Mouse (Mus musculus) intestine, embryonic 16.5 days (tissue): ENCODE data around the gene Hspa1a. TPM values are rescaled to one million over a fixed set of nuclear protein-coding genes. Genes with fewer than 3 reads are reported as not detected.
"Not testable (repeated sequence)": the region's sequence is repeated elsewhere in the genome, so short reads cannot be mapped to it uniquely, and the experiment has no call there.

Source experiments
- ATAC-seq: fragments of 200-750 bp; cut with Nextera tagmentation; 2 replicates; pipeline ENCODE4 v1.8.0; 2017; ENCODE audit warnings: moderate TSS enrichment, moderate library complexity
- H3K27ac ChIP-seq: fragments of 300-500 bp; sonication (generic); 2 replicates; pipeline ENCODE4 v1.5.1; 2014; ENCODE audit warnings: mild to moderate bottlenecking, low read length
- H3K27me3 ChIP-seq: fragments of 300-500 bp; sonication (generic); replicated peaks from 2 replicates; pipeline ENCODE4 v1.6.1; 2014; ENCODE audit warnings: low read length, control low read depth, mixed read lengths; ENCODE audit not compliant: control insufficient read depth, insufficient read depth
- H3K36me3 ChIP-seq: fragments of 300-500 bp; sonication (generic); 2 replicates; pipeline ENCODE4 v1.6.1; 2014; ENCODE audit warnings: low read length, control low read depth; ENCODE audit not compliant: control insufficient read depth, insufficient read depth
- H3K4me1 ChIP-seq: fragments of 300-500 bp; sonication (generic); 2 replicates; pipeline ENCODE4 v1.6.1; 2014; ENCODE audit warnings: low read length, control low read depth, mixed read lengths; ENCODE audit not compliant: control insufficient read depth, insufficient read depth
- H3K4me2 ChIP-seq: fragments of 300-500 bp; sonication (generic); 2 replicates; pipeline ENCODE4 v1.6.1; 2014; ENCODE audit warnings: low read depth, low read length, control low read depth
- H3K4me3 ChIP-seq: fragments of 300-500 bp; sonication (generic); 2 replicates; pipeline ENCODE4 v1.5.1; 2014; ENCODE audit warnings: mild to moderate bottlenecking, low read length
- H3K9ac ChIP-seq: fragments of 300-500 bp; sonication (generic); 2 replicates; pipeline ENCODE4 v1.6.1; 2014; ENCODE audit warnings: low read depth, low read length
- H3K9me3 ChIP-seq: fragments of 300-500 bp; sonication (generic); 2 replicates; pipeline ENCODE4 v1.6.1; 2016; ENCODE audit warnings: low read length, control low read depth; ENCODE audit not compliant: control insufficient read depth
- WGBS: fragments of 180-500 bp; shearing (Covaris S2); extraction: QIAGEN DNeasy Blood & Tissue Kit; methylation state at CpG from one replicate; pipeline ENCODE4 v1.1.7; 2014; 5-methylcytosine and 5-hydroxymethylcytosine counted together
- polyA plus RNA-seq: library from polyadenylated mRNA; unstranded; fragments of >200 nt; fragmentation: Nextera tagmentation; extraction: Ambion mirVana; gene quantifications from 2 replicates; pipeline ENCODE4 v1.2.1, GENCODE M21; 2015

Gene Hspa1a
- polyA plus RNA-seq, 1 experiment from 2014 or later = 6.3 TPM

GRCm38 (mm10) chr17:35002153-35002865, 30.4 kb upstream of the Hspa1a start:
- Histone ChIP-seq H3K9ac (peak overlapping the region; percentile 98), H3K27ac (peak overlapping the region; percentile 98), H3K4me1 (peaks cover 20% of the 10 kb centered on the region), H3K4me3 (peak overlapping the region; percentile 98), H3K36me3 (peaks cover 20% of the 10 kb centered on the region; the same call in 1 of the 2 replicates), H3K27me3 (no peaks in the 10 kb centered on the region), H3K4me2 (peak overlapping the region; percentile 97), H3K9me3 (no peaks in the 10 kb centered on the region)
- no peak for ATAC-seq
- WGBS = 7% methylated on average over 12 of the region's 12 CpGs

DNA sequence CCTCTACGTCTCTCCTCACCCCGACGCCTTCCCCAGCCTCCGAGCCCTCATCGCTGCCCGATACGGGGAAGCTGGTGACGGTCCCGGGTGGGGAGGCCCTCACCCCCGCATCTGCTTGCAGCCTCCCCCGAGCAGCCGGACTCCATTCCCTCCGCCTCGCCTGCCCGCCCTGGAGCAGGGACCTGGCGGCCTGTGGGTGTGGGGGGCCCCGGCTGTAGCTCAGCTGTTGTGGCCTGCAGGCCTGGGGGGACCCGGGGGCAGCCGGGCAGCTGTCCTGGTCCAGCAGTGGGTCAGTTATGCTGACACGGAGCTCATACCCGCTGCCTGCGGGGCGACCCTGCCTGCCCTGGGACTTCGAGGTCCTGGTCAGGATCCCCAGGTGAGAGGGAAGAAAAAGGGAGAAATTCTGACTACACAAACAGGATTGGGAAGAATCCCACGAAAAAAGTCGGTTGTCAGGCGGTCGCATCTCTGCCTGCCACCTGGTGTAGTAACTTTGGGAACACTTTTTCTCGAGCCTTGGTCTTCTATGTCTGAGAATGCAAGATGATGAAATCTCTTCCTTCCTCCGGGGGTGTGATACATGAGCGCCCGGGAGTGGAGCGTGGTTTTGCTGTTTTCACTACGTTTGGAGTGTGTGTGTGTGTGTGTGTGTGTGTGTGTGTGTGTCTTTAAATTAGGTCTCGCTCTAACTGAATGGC, 29.6 kb upstream of the Hspa1a start:
- H3K4me1 ChIP-seq = peaks cover 20% of the 10 kb centered on the region
- H3K36me3 ChIP-seq = peaks cover 18% of the 10 kb centered on the region; the same call in 1 of the 2 replicates
- H3K27me3 ChIP-seq = no peaks in the 10 kb centered on the region
- no peaks in the 10 kb centered on the region for H3K9me3 ChIP-seq
- peak overlapping the region; percentile 98 for H3K9ac ChIP-seq
- H3K4me3 ChIP-seq = peak overlapping the region; percentile 98
- ATAC-seq = no peak; the same call in 1 of the 2 replicates
- under 1% methylated on average over 35 of the region's 35 CpGs for WGBS
- H3K4me2 ChIP-seq = peak overlapping the region; percentile 97
- peak overlapping the region; percentile 98 for H3K27ac ChIP-seq

- WGBS = under 1% methylated on average over 74 of the region's 83 CpGs
- H3K4me1 ChIP-seq = peaks cover 20% of the 10 kb centered on the region
- ATAC-seq = peak; percentile 88
- H3K9ac ChIP-seq = peak within 1 kb of the TSS; percentile 98
- H3K27ac ChIP-seq = peak within 1 kb of the TSS; percentile 98
- peak within 1 kb of the TSS; percentile 98 for H3K4me3 ChIP-seq
- no peaks in the 10 kb centered on the region for H3K9me3 ChIP-seq
- peak within 1 kb of the TSS; percentile 97 for H3K4me2 ChIP-seq
- peaks cover 16% of the 10 kb centered on the region; the same call in 1 of the 2 replicates for H3K36me3 ChIP-seq
- no peaks in the 10 kb centered on the region for H3K27me3 ChIP-seq
Measured at GRCm38 (mm10) chr17:35000717-35001451, 28.9 kb upstream of the Hspa1a start, which contains the start of gene Vars. Gene Vars, plus strand, starts transcription at chr17:35000987.

DNA sequence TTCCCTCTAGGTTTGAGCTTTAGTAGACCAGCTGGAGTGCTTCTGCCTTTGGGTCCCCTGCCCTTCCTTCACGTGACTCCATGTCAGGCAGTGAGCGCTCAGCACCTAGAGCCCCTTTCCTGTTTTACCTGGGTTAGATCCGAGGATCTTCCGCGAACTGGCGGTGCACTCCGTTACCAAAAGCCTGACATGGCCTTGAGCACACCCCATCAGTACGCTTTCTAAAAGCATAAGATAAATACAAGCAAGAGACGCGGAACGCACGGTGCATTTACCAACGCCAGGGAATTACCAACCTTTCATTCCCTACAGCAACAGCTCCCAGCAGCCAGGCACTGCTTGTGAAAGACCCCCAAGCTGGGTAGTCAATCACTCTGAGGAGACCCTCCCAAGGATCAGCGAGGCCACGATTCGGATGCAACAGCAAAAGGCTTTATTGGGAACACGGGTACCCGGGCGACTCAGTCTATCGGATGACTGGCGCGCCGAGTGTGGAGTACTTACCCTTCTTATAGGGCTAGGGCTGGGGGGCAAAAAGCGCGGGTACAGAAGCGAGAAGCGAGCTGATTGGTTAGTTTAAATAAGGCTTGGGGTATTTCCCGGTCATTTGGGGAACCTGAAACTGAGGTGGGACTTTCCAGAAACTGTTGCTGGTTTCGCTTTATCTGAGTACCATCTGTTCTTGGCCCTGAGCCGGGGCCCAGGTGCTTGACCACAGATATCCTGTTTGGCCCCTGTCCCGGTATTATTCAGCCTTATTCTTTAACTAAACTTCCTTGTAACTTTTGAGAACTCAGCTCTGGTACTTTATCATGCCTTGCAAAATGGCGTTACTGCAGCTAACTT, 28.1 kb upstream of the Hspa1a start:
- Histone ChIP-seq H3K27ac (peak overlapping the region; percentile 98), H3K4me3 (peak overlapping the region; percentile 98), H3K9ac (peak overlapping the region; percentile 98), H3K36me3 (peaks cover 12% of the 10 kb centered on the region; the same call in 1 of the 2 replicates), H3K4me2 (peak overlapping the region; percentile 97), H3K4me1 (peaks cover 20% of the 10 kb centered on the region)
- peak; percentile 21; the same call in 1 of the 2 replicates for ATAC-seq
- whole genome bisulfite sequencing = 14% methylated on average over 29 of the region's 32 CpGs
- not testable (repeated sequence) for H3K27me3 ChIP-seq, H3K9me3 ChIP-seq

GRCm38 (mm10) chr17:34998526-34999430, 26.8 kb upstream of the Hspa1a start:
- ATAC-seq = no peak
- WGBS = 89% methylated on average over 15 of the region's 15 CpGs
- no peaks in the 10 kb centered on the region for H3K9me3 ChIP-seq
- 0 out of 2 replicates have a peak, but pooled peaks cover 4% of the 10 kb centered on the region for H3K36me3 ChIP-seq
- H3K27me3 ChIP-seq = no peaks in the 10 kb centered on the region
- peak overlapping the region; percentile 97 for H3K4me2 ChIP-seq
- peaks cover 20% of the 10 kb centered on the region for H3K4me1 ChIP-seq
- no peak overlapping the region for H3K27ac ChIP-seq
- H3K9ac ChIP-seq = peak overlapping the region; percentile 75; the same call in 1 of the 2 replicates
- H3K4me3 ChIP-seq = peak overlapping the region; percentile 53

- Histone ChIP-seq H3K27ac (no peak overlapping the region), H3K4me1 (peaks cover 4% of the 10 kb centered on the region; the same call in 1 of the 2 replicates), H3K9me3 (no peaks in the 10 kb centered on the region)
Measured at GRCm38 (mm10) chr17:34997142-34997483, 25.2 kb upstream of the Hspa1a start.

DNA sequence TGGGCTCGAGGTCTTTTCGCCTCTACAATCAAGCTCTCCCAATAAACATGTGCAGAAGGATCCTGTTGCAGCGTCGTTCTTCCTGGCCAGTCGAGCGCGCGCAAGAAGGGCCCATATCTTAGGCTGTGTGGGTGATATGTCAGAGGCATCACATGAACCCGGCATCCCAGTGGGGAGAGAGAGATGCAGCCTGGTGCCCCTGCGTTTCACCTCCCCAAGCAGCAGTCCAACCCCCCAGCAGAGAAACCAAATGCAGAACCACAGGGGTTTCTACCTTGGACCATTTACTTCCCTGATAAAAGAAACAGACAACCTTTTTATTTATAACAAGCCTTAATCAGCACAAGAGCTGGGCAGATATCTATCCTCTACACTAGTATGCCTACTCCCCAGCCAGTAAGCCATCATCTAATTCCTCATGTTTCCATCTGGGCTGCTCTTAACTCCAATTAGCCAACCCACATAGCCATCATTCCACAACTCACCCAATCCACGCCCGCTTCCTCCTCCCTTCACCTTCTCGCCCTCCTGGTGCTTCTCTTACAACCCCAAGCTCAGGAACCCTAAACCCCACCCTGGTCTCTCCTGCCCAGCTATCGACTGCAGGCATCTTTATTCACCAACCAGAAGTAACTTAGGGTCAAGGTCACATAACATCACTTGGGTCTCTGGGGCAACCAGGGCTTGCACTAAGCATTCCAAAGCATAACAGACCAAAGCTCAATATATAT, 24.6 kb upstream of the Hspa1a start:
- 0 out of 2 replicates have a peak overlapping the region, but pooled peaks have one; percentile 9 for H3K4me2 ChIP-seq
- 87% methylated on average over 12 of the region's 14 CpGs for WGBS
- H3K9me3 ChIP-seq = no peaks in the 10 kb centered on the region
- no peak for ATAC-seq
- H3K27ac ChIP-seq = no peak overlapping the region
- H3K27me3 ChIP-seq = no peaks in the 10 kb centered on the region
- H3K4me3 ChIP-seq = no peak overlapping the region
- H3K9ac ChIP-seq = no peak overlapping the region
- H3K36me3 ChIP-seq = no peaks in the 10 kb centered on the region
- H3K4me1 ChIP-seq = peaks cover 4% of the 10 kb centered on the region; the same call in 1 of the 2 replicates

More at GRCm38 (mm10) chr17:34997142-34997483, 25.2 kb upstream of the Hspa1a start:
- Histone ChIP-seq H3K4me2 (no peak overlapping the region), H3K9ac (no peak overlapping the region), H3K36me3 (no peaks in the 10 kb centered on the region), H3K4me3 (no peak overlapping the region), H3K27me3 (no peaks in the 10 kb centered on the region)
- ATAC-seq = no peak
- 86% methylated on average over 5 of the region's 5 CpGs for WGBS
